Mouse (Mus musculus): ENCODE measurements around the gene Fam129a. TPM values are rescaled to one million over a fixed set of nuclear protein-coding genes. Genes with fewer than 3 reads are reported as not detected.

Gene Fam129a
- polyA plus RNA-seq, 1 experiment from 2014 or later = 16.3 TPM

DNA sequence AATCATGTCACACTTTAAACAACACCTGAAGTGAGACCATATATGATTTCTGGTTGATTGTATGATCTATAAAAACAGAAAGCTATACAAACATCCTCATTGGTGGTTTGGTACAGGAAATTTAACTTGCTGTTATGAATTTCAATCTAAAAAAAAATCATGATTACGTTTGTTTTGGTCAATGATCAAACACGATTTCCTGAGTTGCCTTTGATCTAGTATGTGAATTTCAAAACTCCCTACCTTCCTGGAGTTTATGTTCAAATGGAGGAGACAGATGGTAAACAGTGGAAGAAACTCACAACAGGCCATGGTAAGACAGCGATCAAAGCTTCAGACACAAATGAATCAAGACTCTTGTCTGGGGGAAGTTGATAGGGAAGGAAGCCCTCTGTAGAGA is 65.7 kb downstream of the Fam129a start:
- Histone ChIP-seq H3K4me2 (ENCODE audit: low read depth, low read length) (no peak overlapping the region), H3K27me3 (replicated peaks; ENCODE audit: control insufficient read depth, insufficient read depth, low read length) (no peaks in the 10 kb centered on the region), H3K36me3 (ENCODE audit: control insufficient read depth, insufficient read depth, low read length) (no peaks in the 10 kb centered on the region), H3K27ac (replicated peaks; ENCODE audit: low read depth, low read length) (no peak overlapping the region), H3K9ac (ENCODE audit: low read depth, low read length) (no peak overlapping the region), H3K4me1 (ENCODE audit: control insufficient read depth, insufficient read depth, low read length) (no peaks in the 10 kb centered on the region), H3K9me3 (ENCODE audit: control insufficient read depth, low read length) (no peaks in the 10 kb centered on the region), H3K4me3 (ENCODE audit: low read depth, low read length) (no peak overlapping the region)
- WGBS = 82% methylated on average over 3 of the region's 3 CpGs
- ATAC-seq (ENCODE audit: low read depth) (no peak), DNase-seq (ENCODE audit: low spot score) (no peak)

DNA sequence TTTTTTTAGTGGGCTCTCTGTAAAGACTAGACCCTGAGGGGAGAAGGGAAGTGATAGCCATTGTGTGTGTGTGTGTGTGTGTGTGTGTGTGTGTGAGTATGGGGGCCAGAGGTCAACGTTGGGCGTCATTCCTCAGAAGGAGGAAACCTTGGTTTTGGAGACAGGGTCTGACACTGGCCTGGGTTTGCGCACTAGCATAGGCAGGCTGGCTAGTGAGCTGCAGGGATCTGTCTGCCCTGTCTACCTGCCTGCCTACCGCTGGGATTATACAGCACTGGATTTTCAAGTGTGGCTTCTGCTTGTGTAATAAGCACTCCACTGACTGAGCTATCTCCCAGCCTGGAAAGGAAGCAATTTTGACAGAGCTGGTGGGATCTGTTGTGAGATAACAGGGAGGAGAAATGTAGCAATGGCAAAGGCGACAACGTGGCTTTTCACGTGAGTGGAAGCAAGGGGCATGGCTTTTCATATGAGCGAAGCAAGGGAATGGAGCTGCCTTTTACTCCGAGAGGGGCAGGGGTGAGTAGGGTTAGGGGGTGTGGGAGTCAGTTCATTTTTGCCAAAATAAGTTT is 66.5 kb downstream of the Fam129a start:
- no peaks in the 10 kb centered on the region for H3K27me3 ChIP-seq (replicated peaks; ENCODE audit: control insufficient read depth, insufficient read depth, low read length)
- no peak overlapping the region for H3K4me3 ChIP-seq (ENCODE audit: low read depth, low read length)
- H3K4me1 ChIP-seq (ENCODE audit: control insufficient read depth, insufficient read depth, low read length) = no peaks in the 10 kb centered on the region
- no peak overlapping the region for H3K4me2 ChIP-seq (ENCODE audit: low read depth, low read length)
- DNase-seq (ENCODE audit: low spot score) = no peak
- no peaks in the 10 kb centered on the region for H3K9me3 ChIP-seq (ENCODE audit: control insufficient read depth, low read length)
- ATAC-seq (ENCODE audit: low read depth) = no peak
- WGBS = 86% methylated on average over 9 of the region's 9 CpGs
- no peak overlapping the region for H3K27ac ChIP-seq (replicated peaks; ENCODE audit: low read depth, low read length)
- H3K9ac ChIP-seq (ENCODE audit: low read depth, low read length) = no peak overlapping the region
- H3K36me3 ChIP-seq (ENCODE audit: control insufficient read depth, insufficient read depth, low read length) = no peaks in the 10 kb centered on the region

DNA sequence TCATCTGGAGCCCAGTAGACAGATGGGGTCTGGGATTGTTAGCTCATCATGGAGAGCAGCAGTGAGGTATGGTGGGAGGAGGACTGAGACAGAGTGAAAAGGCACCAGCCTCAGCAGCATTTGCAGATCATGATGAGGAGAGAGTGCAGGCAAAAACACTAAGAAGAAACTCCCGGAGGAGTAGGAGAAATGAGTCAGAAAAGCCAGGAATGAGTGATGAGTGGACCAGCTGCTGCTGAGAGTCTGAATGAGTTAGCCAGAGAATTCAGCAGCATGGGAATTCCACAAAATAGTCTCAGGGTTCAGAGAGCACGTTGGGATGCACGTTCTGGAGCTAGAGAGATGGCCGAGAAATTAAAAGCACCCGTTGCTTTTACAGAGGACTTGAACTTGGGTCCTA is 67.4 kb downstream of the Fam129a start:
- no peak overlapping the region for H3K9ac ChIP-seq (ENCODE audit: low read depth, low read length)
- WGBS = 72% methylated on average over 5 of the region's 5 CpGs

DNA sequence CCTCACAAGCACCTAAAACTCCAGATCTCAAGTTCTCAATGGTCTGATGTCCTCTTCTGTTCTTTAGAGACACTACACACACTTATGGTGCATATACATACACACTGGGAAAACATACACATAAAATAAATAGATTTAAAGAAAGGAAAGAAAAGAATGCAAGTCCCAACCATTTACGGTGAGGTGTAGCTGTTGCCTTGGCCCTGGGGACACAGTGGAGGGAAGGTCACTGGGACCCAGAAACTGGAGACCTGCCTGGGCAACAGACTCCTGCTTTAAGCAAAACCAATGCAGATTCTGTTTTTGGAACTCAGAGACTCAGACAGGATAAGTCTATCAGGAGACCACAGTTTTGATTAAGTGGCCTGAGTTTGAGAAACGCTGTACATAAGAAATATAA is 67.8 kb downstream of the Fam129a start:
- H3K36me3 ChIP-seq (ENCODE audit: control insufficient read depth, insufficient read depth, low read length) = no peaks in the 10 kb centered on the region
- no peak overlapping the region for H3K9ac ChIP-seq (ENCODE audit: low read depth, low read length)
- no peak overlapping the region for H3K4me3 ChIP-seq (ENCODE audit: low read depth, low read length)
- no peaks in the 10 kb centered on the region for H3K9me3 ChIP-seq (ENCODE audit: control insufficient read depth, low read length)
- DNase-seq (ENCODE audit: low spot score) (no peak), ATAC-seq (ENCODE audit: low read depth) (no peak)
- no peak overlapping the region for H3K4me2 ChIP-seq (ENCODE audit: low read depth, low read length)
- no peaks in the 10 kb centered on the region for H3K27me3 ChIP-seq (replicated peaks; ENCODE audit: control insufficient read depth, insufficient read depth, low read length)
- no peaks in the 10 kb centered on the region for H3K4me1 ChIP-seq (ENCODE audit: control insufficient read depth, insufficient read depth, low read length)
- H3K27ac ChIP-seq (replicated peaks; ENCODE audit: low read depth, low read length) = no peak overlapping the region
- WGBS = 89% methylated on average over 2 of the region's 2 CpGs

More for the DNA sequence above, 67.4 kb downstream of the Fam129a start:
- Histone ChIP-seq H3K4me3 (ENCODE audit: low read depth, low read length) (no peak overlapping the region), H3K4me1 (ENCODE audit: control insufficient read depth, insufficient read depth, low read length) (no peaks in the 10 kb centered on the region), H3K36me3 (ENCODE audit: control insufficient read depth, insufficient read depth, low read length) (no peaks in the 10 kb centered on the region), H3K27ac (replicated peaks; ENCODE audit: low read depth, low read length) (no peak overlapping the region), H3K9me3 (ENCODE audit: control insufficient read depth, low read length) (no peaks in the 10 kb centered on the region), H3K4me2 (ENCODE audit: low read depth, low read length) (no peak overlapping the region), H3K27me3 (replicated peaks; ENCODE audit: control insufficient read depth, insufficient read depth, low read length) (no peaks in the 10 kb centered on the region)
- no peak for DNase-seq (ENCODE audit: low spot score)
- ATAC-seq (ENCODE audit: low read depth) = no peak

DNA sequence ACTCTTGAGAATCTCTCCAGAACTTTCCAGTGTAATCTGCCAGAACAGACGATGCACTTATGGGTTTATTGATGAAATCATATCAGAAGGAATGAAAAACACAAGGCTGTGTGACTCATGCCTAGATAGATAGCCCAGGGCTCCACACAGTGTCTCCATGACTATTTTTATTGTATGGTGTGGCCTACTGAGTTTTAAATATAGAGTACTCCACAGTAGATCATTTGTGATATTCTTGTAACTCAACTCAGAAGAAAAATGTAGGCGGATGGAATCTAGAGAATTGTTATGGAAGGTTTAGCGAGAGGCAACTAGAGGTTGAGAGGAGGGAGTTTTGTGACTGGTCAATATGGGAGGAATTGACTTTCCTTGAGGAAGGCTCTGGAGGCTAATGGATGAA is 75.4 kb downstream of the Fam129a start:
- H3K4me2 ChIP-seq (ENCODE audit: low read depth, low read length) = no peak overlapping the region
- no peak for DNase-seq (ENCODE audit: low spot score)
- H3K9ac ChIP-seq (ENCODE audit: low read depth, low read length) = no peak overlapping the region
- ATAC-seq (ENCODE audit: low read depth) = no peak
- H3K4me1 ChIP-seq (ENCODE audit: control insufficient read depth, insufficient read depth, low read length) = no peaks in the 10 kb centered on the region
- H3K9me3 ChIP-seq (ENCODE audit: control insufficient read depth, low read length) = no peaks in the 10 kb centered on the region
- no peak overlapping the region for H3K27ac ChIP-seq (replicated peaks; ENCODE audit: low read depth, low read length)
- H3K4me3 ChIP-seq (ENCODE audit: low read depth, low read length) = no peak overlapping the region
- 82% methylated on average over 3 of the region's 3 CpGs for WGBS
- H3K27me3 ChIP-seq (replicated peaks; ENCODE audit: control insufficient read depth, insufficient read depth, low read length) = no peaks in the 10 kb centered on the region
- H3K36me3 ChIP-seq (ENCODE audit: control insufficient read depth, insufficient read depth, low read length) = no peaks in the 10 kb centered on the region

DNA sequence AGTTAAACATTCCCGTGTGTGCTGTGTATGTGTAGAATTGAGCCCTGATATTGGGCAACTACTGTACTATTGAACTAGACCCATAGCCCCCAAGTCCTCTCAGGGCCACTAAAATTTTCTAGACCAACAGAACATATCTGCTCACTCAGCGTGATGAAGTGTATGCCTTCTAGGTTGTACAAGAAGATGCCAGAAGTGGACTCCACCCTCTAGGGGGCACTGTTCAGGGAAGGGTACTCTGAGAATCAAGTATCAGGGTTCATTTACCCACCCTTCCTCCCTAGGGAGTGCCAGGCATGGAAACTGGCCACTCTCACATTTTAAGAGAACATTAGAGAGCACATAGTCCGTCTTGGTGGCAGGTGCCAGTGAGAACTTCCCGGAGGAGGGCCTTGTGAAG is 77.1 kb downstream of the Fam129a start:
- Histone ChIP-seq H3K4me1 (ENCODE audit: control insufficient read depth, insufficient read depth, low read length) (no peaks in the 10 kb centered on the region; the same call in 1 of the 2 replicates), H3K9me3 (ENCODE audit: control insufficient read depth, low read length) (no peaks in the 10 kb centered on the region), H3K27me3 (replicated peaks; ENCODE audit: control insufficient read depth, insufficient read depth, low read length) (no peaks in the 10 kb centered on the region), H3K4me3 (ENCODE audit: low read depth, low read length) (no peak overlapping the region), H3K9ac (ENCODE audit: low read depth, low read length) (no peak overlapping the region), H3K4me2 (ENCODE audit: low read depth, low read length) (no peak overlapping the region), H3K27ac (replicated peaks; ENCODE audit: low read depth, low read length) (no peak overlapping the region), H3K36me3 (ENCODE audit: control insufficient read depth, insufficient read depth, low read length) (no peaks in the 10 kb centered on the region)
- ATAC-seq (ENCODE audit: low read depth) = no peak
- DNase-seq (ENCODE audit: low spot score) = no peak
- WGBS = 89% methylated on average over 4 of the region's 4 CpGs

DNA sequence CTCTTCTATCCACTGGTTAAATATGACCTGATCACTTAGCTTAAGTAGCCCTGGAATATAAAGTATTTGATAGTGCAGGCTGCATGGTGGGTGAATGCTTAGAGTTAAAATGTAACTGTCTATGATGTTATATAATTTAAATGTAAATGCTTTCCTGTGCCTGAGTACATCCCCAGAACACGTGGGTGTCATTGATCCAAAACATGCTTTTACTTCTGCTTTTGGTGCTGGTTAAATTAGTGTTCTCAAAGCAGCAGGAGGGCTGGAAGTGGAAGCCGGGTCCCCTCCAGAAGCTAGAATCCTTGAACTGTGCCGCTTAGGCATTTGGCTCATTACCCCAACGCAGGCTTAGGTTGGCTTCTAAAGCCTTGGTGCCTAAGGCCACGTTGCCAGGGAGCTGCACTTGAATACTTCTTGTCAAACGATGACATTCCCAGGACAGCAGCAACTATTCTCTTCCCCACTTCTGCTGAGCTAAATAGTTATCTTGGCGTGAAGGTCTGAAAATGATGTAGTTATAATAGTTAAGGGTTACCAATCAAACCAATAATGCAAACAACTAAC is 86.1 kb downstream of the Fam129a start:
- no peak for DNase-seq (ENCODE audit: low spot score)
- 54% methylated on average over 7 of the region's 7 CpGs for WGBS
- ATAC-seq (ENCODE audit: low read depth) = no peak

DNA sequence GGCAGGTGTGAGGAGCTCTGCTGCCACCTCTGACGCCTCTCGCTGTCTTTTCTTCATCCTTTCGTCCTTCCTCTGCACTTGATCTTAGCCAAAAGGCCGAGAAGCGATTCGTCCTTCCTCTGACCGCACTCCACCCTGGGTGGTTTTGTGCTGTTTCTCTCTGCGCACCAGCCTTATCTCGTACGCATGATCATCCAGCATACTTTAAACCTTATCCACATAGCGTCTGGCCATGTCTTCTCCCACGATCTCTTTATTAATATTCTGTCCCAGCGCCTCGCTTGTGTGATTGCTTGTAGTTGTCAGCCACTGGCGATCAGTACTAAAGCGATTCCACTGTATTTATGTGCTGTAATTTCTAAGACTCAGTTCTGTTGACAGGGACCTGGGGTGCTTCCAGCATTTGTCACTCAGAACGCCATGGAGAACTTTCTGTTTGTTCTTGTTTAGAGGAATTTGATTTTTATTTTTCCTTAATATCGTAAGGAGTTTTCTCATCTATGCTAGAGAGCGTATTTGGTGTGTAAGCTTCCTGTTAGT is 87.4 kb downstream of the Fam129a start:
- DNase-seq (ENCODE audit: low spot score) (no peak), ATAC-seq (ENCODE audit: low read depth) (no peak)
- 84% methylated on average over 19 of the region's 19 CpGs for whole genome bisulfite sequencing
- Histone ChIP-seq H3K27me3 (replicated peaks; ENCODE audit: control insufficient read depth, insufficient read depth, low read length) (no peaks in the 10 kb centered on the region), H3K4me2 (ENCODE audit: low read depth, low read length) (no peak overlapping the region), H3K4me1 (ENCODE audit: control insufficient read depth, insufficient read depth, low read length) (no peaks in the 10 kb centered on the region; the same call in 1 of the 2 replicates), H3K36me3 (ENCODE audit: control insufficient read depth, insufficient read depth, low read length) (no peaks in the 10 kb centered on the region), H3K27ac (replicated peaks; ENCODE audit: low read depth, low read length) (no peak overlapping the region), H3K9me3 (ENCODE audit: control insufficient read depth, low read length) (no peaks in the 10 kb centered on the region), H3K9ac (ENCODE audit: low read depth, low read length) (no peak overlapping the region), H3K4me3 (ENCODE audit: low read depth, low read length) (no peak overlapping the region)

More for the DNA sequence above, 86.1 kb downstream of the Fam129a start:
- Histone ChIP-seq H3K27me3 (replicated peaks; ENCODE audit: control insufficient read depth, insufficient read depth, low read length) (no peaks in the 10 kb centered on the region), H3K4me1 (ENCODE audit: control insufficient read depth, insufficient read depth, low read length) (no peaks in the 10 kb centered on the region; the same call in 1 of the 2 replicates), H3K9ac (ENCODE audit: low read depth, low read length) (no peak overlapping the region), H3K4me2 (ENCODE audit: low read depth, low read length) (no peak overlapping the region), H3K27ac (replicated peaks; ENCODE audit: low read depth, low read length) (no peak overlapping the region), H3K4me3 (ENCODE audit: low read depth, low read length) (no peak overlapping the region), H3K36me3 (ENCODE audit: control insufficient read depth, insufficient read depth, low read length) (no peaks in the 10 kb centered on the region), H3K9me3 (ENCODE audit: control insufficient read depth, low read length) (no peaks in the 10 kb centered on the region)

DNA sequence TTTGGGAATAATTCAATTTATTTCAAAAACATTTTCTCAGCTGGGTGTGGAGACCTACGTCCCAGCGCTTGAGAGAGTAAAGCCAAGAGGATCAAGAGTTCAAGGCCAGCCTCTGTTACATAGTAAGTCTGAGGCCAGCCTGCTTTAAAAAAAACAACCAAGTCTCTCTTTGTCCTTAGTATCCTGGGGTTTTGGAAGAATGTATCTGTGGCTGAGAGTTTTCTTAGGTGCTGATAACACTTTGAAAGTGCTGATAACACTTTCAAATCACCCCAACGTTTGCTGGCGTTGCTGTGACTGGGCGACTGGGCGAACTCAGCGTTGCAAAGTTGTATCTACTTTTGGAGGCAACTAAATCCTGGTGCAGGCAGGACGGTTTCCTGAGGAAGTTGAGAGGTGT is 88.7 kb downstream of the Fam129a start:
- H3K9me3 ChIP-seq (ENCODE audit: control insufficient read depth, low read length) = no peaks in the 10 kb centered on the region
- no peaks in the 10 kb centered on the region for H3K27me3 ChIP-seq (replicated peaks; ENCODE audit: control insufficient read depth, insufficient read depth, low read length)
- H3K27ac ChIP-seq (replicated peaks; ENCODE audit: low read depth, low read length) = no peak overlapping the region
- ATAC-seq (ENCODE audit: low read depth) = no peak
- no peaks in the 10 kb centered on the region for H3K36me3 ChIP-seq (ENCODE audit: control insufficient read depth, insufficient read depth, low read length)
- no peak overlapping the region for H3K4me2 ChIP-seq (ENCODE audit: low read depth, low read length)
- WGBS = 75% methylated on average over 8 of the region's 8 CpGs
- H3K9ac ChIP-seq (ENCODE audit: low read depth, low read length) = no peak overlapping the region
- no peak overlapping the region for H3K4me3 ChIP-seq (ENCODE audit: low read depth, low read length)
- DNase-seq (ENCODE audit: low spot score) = no peak
- H3K4me1 ChIP-seq (ENCODE audit: control insufficient read depth, insufficient read depth, low read length) = no peaks in the 10 kb centered on the region
